Mouse (Mus musculus) kidney, postnatal 14 days (tissue): ENCODE data around the gene 1810009J06Rik.
"Not testable (repeated sequence)": the region's sequence is repeated elsewhere in the genome, so short reads cannot be mapped to it uniquely, and the experiment has no call there.

Experiments
- DNase-seq: peaks from one replicate; pipeline ENCODE4 v3.0.0; 2022; ENCODE audit warnings: mixed read lengths

The 1810009J06Rik gene

DNA sequence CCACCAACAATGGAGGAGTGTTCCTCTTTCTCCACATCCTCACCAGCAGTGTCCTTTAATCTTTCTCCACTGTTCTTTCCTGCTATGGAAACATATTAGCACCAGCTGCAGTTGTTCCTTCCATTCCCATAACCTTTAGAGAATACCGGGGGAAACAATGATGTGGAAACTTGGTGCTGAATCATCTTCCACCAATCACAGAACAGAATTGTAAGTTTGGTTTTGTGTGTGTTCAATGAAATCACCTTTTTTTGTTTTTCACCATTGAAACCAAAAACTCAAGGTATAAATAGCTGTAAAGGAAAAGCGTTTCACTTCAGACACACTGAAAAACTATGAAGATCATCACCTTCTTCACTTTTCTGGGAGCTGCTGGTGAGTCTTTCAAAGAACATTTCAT lies at the start of gene 1810009J06Rik:
Gene 1810009J06Rik, plus strand, starts transcription at position 301 of the 400 bp plus-strand sequence.
- not testable (repeated sequence) for DNase-seq

- DNase-seq = no peak
Observed at GRCm38 (mm10) chr6:40919954-40920353, 44.6 kb upstream of the 1810009J06Rik start.

DNA sequence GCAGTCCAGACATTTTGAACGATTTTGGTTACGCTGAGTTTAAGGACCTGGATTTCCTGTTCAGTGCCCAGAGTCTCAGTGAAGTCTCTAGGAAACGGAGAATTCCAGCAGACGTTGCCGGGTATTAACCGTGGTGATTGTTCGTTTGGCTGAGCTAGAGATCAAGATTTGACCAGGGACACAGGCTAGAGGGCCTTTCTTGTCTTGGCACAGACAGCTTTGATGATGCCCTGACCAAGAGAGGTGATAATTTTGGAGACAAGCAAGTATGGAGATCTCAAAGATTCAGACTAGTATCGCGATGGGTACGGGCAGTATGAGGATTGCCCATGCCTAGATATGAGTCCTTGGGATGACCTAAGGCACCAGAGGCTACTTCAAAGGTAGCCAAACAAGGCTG lies 24.1 kb upstream of the 1810009J06Rik start, which contains the start of gene 1700074P13Rik:
Gene 1700074P13Rik, minus strand, starts transcription at position 101 of the 400 bp plus-strand sequence.
- DNase-seq = no peak

DNA sequence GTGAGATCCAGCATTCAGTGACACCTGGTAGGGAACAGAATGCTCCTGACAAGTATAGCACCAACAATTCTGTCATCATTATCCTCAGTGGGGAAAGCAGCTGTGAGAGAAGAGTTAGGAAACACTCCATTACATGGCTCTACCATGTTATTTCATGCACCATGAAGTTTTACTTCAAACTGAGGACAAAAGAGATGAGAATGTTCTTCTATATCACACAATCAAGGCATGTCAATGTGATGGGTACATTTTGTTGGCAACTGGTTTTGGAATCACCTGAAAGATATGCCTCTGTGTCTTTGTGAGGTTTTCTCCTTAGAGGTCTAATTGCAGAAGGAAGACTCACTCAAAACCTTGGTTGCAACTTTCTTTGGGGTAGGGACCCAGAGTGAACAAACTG lies 12.8 kb upstream of the 1810009J06Rik start, which contains the start of gene Gm4744:
Gene Gm4744, minus strand, starts transcription at position 101 of the 400 bp plus-strand sequence.
- no peak for DNase-seq

DNA sequence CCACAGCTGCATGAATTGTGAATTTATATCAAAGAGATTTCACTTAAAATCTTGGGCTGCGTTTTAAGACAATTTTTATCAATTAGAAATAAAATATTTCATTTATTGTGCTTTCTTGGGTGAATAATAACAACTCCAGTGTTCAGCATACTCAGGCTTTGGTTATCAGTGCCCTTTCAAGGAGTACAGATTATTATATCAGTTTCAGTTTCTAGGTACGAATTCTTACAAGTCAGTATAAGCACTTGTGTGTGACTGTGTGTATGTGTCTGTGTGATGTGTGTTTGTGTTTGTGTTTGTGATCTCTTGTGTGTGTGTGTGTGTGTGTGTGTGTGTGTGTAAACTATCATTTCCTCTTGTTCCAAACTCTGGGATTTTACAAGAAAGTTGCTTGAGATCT lies 10.8 kb upstream of the 1810009J06Rik start:
- DNase-seq = no peak

- not testable (repeated sequence) for DNase-seq
Observed at GRCm38 (mm10) chr6:40999379-40999778, 34.8 kb downstream of the 1810009J06Rik start, which contains the start of gene Gm2663. Gene Gm2663, minus strand, starts transcription at chr6:40999479.

- DNase-seq = no peak
Observed at GRCm38 (mm10) chr6:41015065-41015464, 50.5 kb downstream of the 1810009J06Rik start.
